Mouse (Mus musculus) c-Kit-positive CD71-negative TER-119-negative erythroid progenitor cells, embryonic 14.5 days (primary cell): ENCODE measurements around the gene Fam20b.
"Not testable (repeated sequence)": the region's sequence is repeated elsewhere in the genome, so short reads cannot be mapped to it uniquely, and the experiment has no call there.

Source experiments
- DNase-seq: peaks from one replicate; pipeline ENCODE4 v3.0.0-alpha.2; 2013; ENCODE audit warnings: low read depth

The Fam20b gene

DNA sequence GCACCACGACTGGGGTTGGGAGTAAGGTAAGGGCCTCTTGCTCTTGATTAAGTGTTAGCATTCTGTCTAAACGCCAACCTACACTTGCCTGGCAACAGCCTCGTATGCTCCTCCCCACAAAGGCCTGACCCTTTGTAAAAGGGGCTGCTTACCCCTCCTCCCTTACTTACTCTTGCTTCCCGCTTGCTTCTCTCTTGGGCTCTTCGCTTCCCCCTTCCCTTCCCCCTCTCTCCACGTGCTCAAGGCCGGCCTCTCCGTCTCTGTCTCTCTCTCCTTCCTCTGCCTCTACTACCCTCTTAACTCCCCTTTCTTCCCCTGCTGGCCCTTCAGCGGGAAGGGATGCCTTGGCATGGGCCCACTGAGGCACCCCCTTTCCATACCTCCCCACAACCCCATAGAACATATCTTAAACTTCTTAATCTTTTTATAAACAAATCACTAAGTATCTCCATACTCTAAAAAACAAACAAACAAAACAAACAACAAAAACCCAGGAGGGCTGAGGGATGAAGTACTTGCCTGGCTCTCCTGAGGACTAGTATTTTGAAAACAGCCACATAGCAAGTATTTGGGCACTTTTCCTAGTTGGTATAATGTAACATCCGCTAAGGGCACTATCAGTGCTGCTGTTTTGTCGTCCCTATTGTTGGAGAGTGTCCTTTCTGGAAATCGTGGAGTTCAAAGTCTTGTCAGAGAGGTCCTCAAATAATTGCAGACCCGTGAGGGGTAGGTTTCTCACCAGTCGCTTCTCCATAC is 46.0 kb downstream of the Fam20b start:
- no peak for DNase-seq

DNA sequence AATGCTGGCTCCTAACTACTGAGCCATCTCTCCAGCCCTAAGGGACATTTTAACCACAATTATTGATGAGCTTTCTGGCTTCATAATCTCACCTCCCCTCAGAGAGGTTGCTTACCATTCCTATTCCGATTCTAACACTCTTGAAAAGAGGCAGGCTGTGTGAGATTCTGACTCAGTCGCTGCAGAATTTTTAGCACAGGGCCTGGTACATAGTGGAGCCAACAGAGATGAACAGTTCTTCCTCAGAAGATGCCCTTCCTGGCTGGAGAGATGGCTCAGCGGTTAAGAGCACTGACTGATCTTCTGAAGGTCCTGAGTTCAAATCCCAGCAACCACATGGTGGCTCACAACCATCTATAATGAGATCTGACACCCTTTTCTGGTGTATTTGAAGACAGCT is 47.0 kb downstream of the Fam20b start:
- no peak for DNase-seq

DNA sequence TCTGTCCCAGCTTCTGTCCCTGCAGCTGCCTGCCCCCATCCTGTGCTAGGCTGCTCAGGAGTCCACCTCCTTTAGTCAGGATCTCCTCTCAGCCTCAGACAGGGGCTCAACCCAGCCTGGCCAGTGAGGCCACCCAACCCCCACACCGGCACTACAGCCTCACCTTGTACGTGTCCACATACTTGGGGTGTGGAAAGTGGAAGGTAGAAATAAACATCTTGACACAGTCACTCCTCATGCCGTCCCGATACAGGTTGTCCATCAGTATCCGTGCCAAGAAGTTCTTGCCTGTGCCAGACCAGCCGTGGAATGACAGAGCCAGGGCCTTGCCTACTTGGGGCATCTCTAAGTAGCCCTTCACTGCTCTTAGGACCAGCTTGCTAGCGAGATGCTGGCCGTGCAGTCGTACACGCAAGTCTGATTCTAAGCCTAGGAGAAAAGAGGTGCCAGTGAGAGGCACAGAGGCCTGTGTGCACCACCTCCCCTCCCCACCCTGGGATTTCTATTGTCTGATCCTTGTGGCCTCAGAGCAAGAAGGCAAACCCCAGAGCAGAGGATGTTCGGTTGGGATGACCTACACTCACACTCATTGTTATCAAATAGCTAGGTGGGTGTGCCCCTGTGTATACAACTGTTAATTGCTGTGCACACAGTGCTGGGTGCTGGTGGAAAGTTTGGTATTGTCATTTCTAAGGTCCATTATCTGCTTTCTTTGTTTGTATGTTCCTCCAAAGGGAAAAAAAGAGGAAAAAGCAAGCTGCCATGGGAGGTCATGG is 49.5 kb downstream of the Fam20b start:
- DNase-seq = no peak

DNA sequence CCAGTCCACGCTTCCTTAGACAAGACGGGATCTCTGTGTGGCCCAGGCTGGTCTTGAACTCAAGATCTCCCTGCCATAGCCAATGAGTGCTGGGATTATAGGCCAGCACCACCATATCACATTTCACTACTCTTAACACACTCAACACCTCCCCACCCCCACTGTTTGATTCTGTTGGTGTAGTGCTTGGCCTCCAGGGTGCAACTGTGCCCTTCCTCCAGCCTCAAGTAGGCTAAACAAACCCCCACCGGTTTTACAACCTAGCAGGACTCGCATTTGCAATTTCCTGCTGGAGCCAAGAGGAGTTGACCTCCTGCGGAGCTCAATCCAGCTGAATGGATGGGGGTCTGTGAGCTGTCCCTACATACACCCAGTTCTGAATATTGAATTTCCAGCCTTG is 50.3 kb downstream of the Fam20b start:
- DNase-seq = no peak

DNA sequence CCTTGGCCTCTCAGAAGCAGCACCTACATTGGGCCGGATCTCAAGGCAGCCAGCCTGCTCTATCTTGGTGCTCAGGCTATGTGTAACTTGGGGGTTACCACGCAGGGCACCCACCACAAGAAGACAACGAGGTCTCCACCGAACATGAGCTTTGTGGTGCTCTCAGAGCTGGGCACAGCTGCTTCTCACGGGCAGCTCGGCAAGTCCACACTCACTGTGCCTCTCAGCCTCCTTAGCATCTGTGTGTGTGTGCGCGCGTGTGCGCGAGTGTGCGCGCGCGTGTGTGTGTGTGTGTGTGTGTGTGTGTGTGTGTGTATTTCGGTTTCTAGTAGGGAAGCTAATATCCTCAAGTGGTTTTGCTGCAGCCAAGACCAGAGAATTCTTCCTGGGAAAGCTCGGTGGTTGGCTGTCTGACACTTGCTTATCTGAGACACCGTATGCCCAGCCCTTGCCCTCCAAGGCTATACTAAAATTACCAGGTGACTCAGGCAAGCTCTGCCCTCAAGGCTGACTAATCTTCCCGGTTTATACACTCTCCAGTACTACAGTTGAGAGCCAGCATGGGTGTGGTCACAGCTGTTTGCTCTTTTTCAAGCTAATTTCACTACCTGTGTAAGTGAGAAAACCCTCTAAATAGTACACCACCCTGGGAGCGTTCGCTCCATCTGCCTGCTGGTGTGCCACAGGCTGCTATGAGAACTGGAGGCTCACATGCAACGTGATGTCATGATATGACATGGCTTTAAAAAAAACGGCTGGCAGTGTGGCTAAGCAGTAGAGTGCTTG is 51.6 kb downstream of the Fam20b start:
- no peak for DNase-seq

DNA sequence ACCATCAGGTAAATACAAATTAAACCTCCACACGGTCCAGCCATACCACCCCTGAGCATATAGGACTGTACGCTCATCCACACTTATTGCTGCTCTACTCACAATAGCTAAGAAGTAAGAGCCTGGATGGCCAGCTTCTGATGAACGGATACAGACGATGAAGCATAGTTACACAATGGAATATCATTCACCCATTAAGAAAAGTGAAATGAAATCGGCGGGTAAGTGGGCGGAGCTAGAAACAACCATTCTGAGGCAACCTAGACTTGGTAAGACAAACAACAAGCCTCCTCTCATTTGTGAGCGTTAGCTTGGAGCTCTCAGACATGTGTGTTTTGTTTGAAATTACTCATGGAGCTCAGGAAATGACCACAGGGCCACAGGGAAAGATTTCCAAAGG is 53.1 kb downstream of the Fam20b start:
- no peak for DNase-seq

DNA sequence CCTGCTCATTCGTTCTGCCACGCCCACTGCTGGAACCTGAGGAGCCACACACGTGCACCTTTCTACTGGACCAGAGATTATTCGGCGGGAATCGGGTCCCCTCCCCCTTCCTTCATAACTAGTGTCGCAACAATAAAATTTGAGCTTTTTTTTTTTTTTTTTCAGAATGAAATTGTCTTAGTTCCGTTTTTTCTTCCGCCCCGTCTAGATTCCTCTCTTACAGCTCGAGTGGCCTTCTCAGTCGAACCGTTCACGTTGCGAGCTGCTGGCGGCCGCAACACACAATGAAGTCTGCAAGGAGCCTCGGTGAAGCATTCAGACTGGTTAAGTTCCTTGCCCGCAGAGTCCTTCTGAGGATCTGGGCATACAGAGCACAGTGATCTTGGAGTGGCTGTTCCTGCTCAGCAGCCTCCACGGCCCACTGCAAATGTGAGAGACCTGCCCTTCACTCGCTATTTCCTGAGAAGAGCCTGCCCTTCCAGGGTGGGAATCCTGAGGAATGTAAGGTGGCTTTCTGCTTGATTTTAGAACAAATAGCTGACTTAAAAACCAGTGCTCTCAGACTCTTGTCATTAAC is 58.1 kb downstream of the Fam20b start:
- not testable (repeated sequence) for DNase-seq

DNA sequence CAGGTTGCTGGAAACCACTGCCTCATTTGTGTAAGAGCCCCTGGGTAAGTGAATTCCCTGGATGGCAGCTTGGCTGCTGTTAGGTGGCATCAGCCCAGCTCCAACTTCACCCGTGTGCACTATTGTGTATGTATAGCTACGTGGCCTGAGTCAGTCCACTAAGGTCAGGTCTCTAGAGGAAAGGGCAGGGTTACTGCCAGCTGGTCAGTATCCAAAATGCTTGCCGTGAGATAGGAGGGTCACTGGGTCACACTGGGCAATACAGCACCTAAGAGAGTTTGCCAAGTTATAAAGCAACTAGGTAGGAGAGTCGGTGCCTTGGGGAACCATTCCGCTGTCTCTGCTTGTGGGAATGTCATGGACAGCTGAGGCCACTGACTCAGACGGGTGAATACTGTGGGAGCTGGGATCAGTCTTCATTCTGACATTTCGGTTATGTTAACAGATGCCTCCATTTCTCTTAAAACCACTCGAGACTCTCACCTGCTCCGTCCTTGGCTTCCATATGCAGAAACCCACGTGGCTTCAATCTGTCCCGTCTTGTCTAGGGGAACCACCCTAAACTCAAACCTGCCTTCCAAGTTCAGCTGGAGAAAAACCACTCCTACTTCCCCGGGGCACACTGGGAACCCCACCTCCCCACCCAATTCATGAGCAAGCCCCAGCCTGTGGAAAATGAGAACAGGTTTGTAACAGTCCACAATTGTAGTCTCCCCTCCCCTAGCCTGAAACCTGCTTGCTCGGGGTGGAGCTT is 58.8 kb downstream of the Fam20b start:
- DNase-seq = no peak

DNA sequence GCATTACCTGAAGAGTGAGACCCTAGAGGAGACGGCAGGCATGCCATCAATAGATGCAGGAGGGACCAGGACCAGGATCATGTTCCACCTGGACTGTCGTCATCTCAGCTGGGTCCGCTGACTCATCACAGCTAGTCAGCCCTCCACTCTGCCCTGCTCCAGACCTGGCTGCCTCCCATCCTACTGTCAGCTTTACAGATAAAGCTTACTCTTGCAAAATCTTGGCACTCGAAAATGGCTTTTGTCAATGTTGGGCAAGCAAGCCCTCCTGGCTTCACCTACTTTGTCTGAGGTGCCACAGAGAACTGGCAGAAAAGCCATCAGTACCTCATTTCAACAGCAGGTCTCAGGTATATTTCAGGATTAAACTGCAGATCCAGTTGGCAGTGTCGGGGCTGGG is 60.2 kb downstream of the Fam20b start:
- DNase-seq = no peak

DNA sequence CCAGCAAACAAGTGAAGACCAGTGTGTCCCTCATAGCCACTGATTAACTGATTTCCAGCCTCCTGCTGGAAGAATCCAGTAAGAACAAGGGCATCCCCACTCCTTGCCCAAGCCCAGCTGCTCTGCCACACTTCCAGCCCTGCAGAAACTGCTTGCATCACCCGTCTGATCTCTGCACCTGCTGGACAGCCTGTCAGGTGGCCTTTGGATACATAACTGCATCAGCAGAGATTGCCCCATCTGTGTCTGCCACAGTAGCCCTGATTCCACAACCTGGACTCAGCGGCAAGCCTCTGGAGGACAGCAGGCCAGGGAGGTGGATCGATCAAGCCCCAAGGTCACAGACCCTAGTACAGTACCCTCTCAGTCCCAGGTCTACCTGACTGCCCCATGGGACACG is 61.4 kb downstream of the Fam20b start:
- no peak for DNase-seq

DNA sequence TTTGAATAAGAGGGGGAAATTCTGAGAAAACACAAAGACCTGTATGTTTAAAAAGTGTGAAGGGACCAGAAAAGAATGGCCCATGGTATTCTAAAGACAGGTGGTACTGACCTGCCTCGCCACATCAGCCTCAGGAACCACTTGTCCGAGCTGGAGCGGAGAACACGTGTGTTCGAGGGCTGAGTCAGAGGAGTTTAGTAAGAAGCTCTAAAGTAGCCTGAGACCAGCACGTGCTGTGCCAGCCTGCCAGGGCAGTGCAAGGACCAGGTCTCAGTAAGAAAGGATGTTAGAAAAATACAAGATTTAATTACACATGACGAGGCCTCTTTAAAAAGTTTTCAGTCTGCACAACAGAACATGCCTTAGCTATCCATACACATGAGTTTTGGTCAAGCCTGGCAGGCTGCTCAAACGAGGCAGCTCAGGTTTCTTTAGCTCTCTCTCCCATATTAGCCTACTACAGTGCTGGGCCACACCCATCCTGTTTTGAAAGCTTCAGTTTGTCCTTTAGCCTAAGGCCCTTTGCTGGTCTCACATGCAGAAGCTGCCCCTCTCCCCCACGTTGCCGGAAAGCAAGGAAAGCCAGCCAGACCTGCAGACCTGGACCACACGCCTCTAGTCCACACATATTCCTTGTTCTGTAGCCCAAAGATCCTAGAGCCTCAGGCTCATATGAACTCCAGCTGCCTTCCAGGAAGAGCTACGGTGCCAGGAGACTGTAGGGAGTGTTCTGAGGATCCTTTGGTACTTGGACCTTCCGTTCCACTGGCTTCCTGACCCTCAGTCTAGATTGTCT is 64.0 kb downstream of the Fam20b start:
- DNase-seq = no peak

DNA sequence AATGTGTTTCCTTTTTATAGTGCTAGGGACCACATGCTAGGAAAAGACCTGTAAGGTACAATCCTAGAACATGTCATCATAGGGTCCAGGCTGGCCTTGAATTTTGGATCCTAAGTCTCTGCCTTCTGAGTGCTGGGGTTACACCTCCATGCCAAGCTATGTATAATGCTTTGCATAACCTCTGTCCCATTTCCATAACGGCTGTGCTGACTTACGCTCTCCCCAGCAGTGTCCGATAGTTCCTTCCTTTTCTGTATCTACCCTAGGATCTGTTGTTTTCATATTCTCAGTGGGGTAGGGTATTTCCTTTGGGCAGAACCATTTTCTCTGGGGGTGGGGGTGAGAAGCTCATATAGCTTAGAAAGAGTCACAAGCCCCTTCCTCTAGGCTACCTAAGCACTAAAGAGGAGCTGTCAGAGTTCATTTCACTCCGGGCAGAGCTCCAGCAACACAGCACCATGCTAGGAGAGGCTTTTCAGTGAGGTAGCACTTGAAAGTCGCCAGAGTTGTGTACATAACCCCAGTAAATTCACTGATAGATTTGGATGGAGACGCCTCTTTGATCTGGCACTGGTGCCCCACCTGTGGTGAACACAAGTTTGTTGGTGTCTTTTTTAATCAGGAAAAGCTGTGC is 66.6 kb downstream of the Fam20b start:
- no peak for DNase-seq

DNA sequence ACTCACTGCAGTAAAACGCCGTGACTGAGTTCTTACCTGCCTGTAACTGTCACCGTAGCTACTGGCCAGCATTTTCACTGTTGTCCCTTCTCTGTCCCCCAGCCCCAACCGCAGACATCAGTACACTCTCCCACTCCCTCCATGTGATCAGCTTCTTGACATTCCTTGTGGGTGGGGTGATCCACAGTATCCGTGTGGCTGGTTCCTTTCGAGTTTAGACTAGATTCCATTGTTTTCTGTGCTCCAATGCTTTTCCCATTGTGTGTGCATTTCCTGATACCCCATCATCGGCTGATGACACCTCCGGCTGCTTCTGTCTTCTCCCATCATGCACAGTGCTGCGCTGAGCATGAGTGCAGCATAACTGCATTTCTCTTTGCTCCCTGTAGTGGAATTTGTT is 68.3 kb downstream of the Fam20b start:
- DNase-seq = no peak

DNA sequence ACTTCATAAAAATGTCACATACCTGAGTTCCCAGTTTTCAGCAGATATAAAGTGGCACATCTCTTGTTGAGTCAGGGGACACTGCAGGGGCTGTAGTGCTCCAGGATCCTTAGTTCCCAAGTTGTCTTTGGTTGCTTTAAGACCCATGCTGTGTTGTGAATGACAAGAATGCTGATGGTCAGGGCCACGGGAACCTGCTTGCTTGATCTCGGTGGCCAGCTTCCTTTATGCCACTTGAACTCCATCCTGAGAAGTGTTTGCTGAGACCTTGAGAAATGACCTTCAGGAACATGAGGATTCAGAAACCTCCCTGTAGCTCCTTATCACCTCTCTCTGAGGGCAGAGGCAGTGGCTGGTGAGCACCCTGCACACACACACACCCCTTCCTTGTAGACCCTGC is 70.2 kb downstream of the Fam20b start:
- no peak for DNase-seq

DNA sequence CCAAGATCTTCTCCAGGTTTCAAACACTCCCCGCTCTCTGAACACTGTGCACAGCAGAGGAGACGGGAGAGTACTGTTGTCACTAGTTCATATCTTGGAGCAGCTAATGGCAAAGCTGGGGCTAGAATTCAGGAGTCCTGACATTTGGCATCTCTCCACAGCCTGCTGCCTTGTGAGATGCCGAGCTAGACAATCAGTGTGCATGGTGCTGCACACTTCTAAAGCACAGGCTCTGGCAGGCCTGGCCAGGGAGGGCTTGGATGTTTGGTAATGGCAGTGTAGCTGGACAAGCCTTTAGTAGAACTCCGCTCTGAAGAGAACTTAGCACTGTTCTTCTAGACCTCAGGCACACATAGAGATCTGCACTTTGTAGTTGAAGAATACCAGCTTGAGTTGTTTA is 72.9 kb downstream of the Fam20b start:
- DNase-seq = no peak

DNA sequence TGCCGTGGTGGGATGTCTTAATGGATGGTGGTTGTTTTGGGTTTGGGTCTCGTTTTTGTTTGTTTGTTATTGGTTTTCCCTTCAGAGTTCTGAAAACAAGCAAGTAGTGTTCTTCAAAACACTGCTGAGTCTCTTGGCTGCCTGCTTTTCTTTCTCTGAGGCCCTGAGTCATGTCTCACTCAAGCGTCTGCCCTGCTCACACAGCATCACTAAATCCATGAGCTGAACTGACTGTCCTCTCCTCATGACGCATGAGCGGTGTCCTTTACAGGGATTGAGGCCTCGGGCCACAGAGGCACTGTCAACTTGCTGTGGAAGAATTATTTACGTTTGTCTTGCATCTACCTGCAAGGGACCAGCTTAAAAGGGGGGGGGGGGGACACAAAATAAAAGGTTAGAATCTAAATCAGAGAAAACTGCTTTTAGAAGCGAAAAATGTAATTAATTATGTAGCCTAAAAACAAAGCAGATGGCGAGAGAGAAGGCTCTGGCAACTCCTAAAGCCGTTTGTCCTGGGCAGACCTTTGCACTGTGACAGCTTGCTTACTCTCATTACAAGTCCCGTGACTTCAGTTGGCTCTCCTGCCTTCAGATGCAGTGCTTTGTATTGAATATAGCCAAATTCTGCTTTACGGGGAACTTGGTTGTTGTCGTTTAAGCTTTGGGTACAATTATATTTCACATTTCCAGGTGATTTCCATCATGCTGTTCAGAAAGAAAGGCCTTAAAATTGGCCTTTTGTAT is 73.9 kb downstream of the Fam20b start:
- DNase-seq = no peak

DNA sequence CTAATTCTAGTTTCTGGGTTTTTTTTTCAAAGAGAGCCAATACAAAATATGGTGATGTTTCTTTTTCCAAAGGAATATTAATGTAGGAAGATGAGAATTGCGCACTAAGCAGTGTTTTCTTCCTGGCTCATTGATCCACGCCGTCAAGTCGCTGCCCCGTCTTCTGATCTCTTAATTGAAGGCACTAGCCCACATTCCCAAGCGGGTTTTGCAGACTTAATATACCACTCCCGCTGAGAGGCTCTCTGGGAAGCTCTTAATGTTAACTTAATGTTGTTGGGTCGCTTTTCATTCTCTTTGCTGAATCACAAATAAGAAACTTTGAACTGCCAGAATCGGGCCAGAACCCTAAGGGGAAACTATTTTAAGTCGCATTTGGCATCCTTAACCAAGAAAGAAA is 74.8 kb downstream of the Fam20b start:
- DNase-seq = no peak

DNA sequence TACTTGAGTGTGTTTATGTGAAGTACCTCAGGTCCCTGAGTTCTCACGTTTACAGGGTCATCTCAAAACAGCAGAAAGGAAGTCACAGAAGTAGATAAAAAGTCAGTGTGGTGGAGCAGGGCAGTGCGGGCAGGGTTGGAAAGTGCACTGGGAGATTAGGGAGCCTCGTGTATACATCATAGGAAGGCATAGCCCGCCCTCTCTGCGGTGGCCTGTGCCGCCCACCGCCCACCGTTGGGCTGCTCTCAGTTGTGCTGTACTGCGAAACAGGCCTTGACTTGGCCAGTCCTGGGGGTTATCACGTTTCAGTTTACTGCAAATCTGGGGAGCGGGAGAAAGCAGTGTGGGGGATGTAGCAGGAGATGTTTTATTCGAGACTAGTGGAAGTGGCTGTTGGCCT is 76.1 kb downstream of the Fam20b start:
- DNase-seq = no peak

DNA sequence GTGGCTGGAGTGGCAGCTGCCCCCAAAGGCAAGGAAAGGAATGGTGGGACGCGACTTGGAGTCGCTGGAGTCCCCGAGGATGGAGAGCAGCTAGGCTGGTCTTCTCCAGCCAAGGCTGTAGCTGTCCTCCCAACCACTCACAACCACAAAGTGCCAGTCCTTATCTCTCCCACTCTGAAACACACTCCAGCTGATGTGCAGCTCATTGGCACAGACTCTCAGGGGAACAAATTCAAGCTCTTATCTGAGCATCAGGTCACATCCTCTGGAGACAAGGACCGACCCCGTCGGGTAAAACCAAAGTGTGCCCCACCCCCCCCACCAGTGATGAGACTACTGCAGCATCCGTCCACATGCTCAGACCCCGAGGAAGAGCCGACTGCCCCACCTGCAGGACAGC is 77.1 kb downstream of the Fam20b start:
- no peak for DNase-seq

DNA sequence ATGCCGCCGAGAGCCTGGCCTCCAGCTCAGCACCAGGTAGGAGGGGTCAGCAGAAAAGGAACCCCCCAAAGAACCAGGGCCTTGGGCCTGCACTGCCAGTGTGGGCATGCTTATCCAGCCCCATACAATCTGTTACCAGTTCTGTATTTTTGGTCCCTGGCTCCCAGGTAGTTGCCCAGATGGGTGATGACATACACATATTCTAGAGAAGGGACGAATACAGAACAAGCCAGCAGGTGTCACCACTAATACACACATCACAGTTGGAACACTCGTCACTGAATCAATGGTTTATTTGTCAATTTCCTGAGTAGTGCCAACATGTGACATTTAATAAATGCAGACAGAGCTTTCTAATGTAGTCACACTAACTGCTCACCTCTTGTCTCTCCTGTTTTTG is 78.3 kb downstream of the Fam20b start:
- DNase-seq = no peak
